Mouse (Mus musculus): ENCODE measurements at regions not wholly inside any gene's neighbourhood (a gene's known extent, or its start where the extent isn't known, plus 50 kb on each side); places are given as distances from the start of the nearest gene placed in this dataset.

- no peaks in the 10 kb centered on the region for H3K36me3 ChIP-seq (ENCODE audit: control insufficient read depth, insufficient read depth, low read length)
- H3K27me3 ChIP-seq (replicated peaks; ENCODE audit: control insufficient read depth, insufficient read depth, low read length) = no peaks in the 10 kb centered on the region
- H3K4me1 ChIP-seq (ENCODE audit: control insufficient read depth, insufficient read depth, low read length) = no peaks in the 10 kb centered on the region
- no peak overlapping the region for H3K4me3 ChIP-seq (ENCODE audit: insufficient read depth, low read depth, low read length)
- no peak for DNase-seq
- WGBS = 69% methylated on average over 1 of the region's 1 CpGs
- TF ChIP-seq POLR2A (IDR thresholded peaks at IDR 0.05; ENCODE audit: low read depth, low read length) = no peak
- TF ChIP-seq CTCF (conservative IDR thresholded peaks at IDR 0.05; ENCODE audit: insufficient read depth, insufficient read length, low read depth, low read length) = no peak
- H3K27ac ChIP-seq (ENCODE audit: insufficient read depth, low read depth, low read length) = no peak overlapping the region
Measured at GRCm38 (mm10) chr5:39337917-39338316, 417.4 kb downstream of the Hs3st1 start.

- DNase-seq = no peak
- H3K4me3 ChIP-seq (ENCODE audit: insufficient read depth, low read depth, low read length) = no peak overlapping the region
- no peaks in the 10 kb centered on the region for H3K36me3 ChIP-seq (ENCODE audit: control insufficient read depth, insufficient read depth, low read length)
- 89% methylated on average over 2 of the region's 2 CpGs for WGBS
- H3K4me1 ChIP-seq (ENCODE audit: control insufficient read depth, insufficient read depth, low read length) = no peaks in the 10 kb centered on the region
- H3K27me3 ChIP-seq (replicated peaks; ENCODE audit: control insufficient read depth, insufficient read depth, low read length) = no peaks in the 10 kb centered on the region
- H3K27ac ChIP-seq (ENCODE audit: insufficient read depth, low read depth, low read length) = no peak overlapping the region
- TF ChIP-seq CTCF (conservative IDR thresholded peaks at IDR 0.05; ENCODE audit: insufficient read depth, insufficient read length, low read depth, low read length) = no peak
- no peak for TF ChIP-seq POLR2A (IDR thresholded peaks at IDR 0.05; ENCODE audit: low read depth, low read length)
Measured at GRCm38 (mm10) chr5:39336484-39336985, 418.7 kb downstream of the Hs3st1 start.

GRCm38 (mm10) chr5:39335321-39335720 is 420.0 kb downstream of the Hs3st1 start:
- WGBS = 76% methylated on average over 2 of the region's 2 CpGs
- no peaks in the 10 kb centered on the region for H3K36me3 ChIP-seq (ENCODE audit: control insufficient read depth, insufficient read depth, low read length)
- H3K4me3 ChIP-seq (ENCODE audit: insufficient read depth, low read depth, low read length) = no peak overlapping the region
- TF ChIP-seq POLR2A (IDR thresholded peaks at IDR 0.05; ENCODE audit: low read depth, low read length) = no peak
- TF ChIP-seq CTCF (conservative IDR thresholded peaks at IDR 0.05; ENCODE audit: insufficient read depth, insufficient read length, low read depth, low read length) = no peak
- no peaks in the 10 kb centered on the region for H3K27me3 ChIP-seq (replicated peaks; ENCODE audit: control insufficient read depth, insufficient read depth, low read length)
- no peaks in the 10 kb centered on the region for H3K4me1 ChIP-seq (ENCODE audit: control insufficient read depth, insufficient read depth, low read length)
- DNase-seq = no peak
- no peak overlapping the region for H3K27ac ChIP-seq (ENCODE audit: insufficient read depth, low read depth, low read length)

GRCm38 (mm10) chr5:39334241-39334640 is 421.0 kb downstream of the Hs3st1 start:
- no peak for DNase-seq
- no peaks in the 10 kb centered on the region for H3K4me1 ChIP-seq (ENCODE audit: control insufficient read depth, insufficient read depth, low read length)
- no peaks in the 10 kb centered on the region for H3K27me3 ChIP-seq (replicated peaks; ENCODE audit: control insufficient read depth, insufficient read depth, low read length)
- H3K36me3 ChIP-seq (ENCODE audit: control insufficient read depth, insufficient read depth, low read length) = no peaks in the 10 kb centered on the region
- TF ChIP-seq CTCF (conservative IDR thresholded peaks at IDR 0.05; ENCODE audit: insufficient read depth, insufficient read length, low read depth, low read length) (no peak), POLR2A (IDR thresholded peaks at IDR 0.05; ENCODE audit: low read depth, low read length) (no peak)
- no peak overlapping the region for H3K27ac ChIP-seq (ENCODE audit: insufficient read depth, low read depth, low read length)
- H3K4me3 ChIP-seq (ENCODE audit: insufficient read depth, low read depth, low read length) = no peak overlapping the region
- 30% methylated on average over 1 of the region's 1 CpGs for WGBS

GRCm38 (mm10) chr5:39325399-39325798 is 429.9 kb downstream of the Hs3st1 start:
- TF ChIP-seq CTCF (conservative IDR thresholded peaks at IDR 0.05; ENCODE audit: insufficient read depth, insufficient read length, low read depth, low read length) = no peak
- TF ChIP-seq POLR2A (IDR thresholded peaks at IDR 0.05; ENCODE audit: low read depth, low read length) = no peak
- no peaks in the 10 kb centered on the region for H3K27me3 ChIP-seq (replicated peaks; ENCODE audit: control insufficient read depth, insufficient read depth, low read length)
- H3K4me1 ChIP-seq (ENCODE audit: control insufficient read depth, insufficient read depth, low read length) = no peaks in the 10 kb centered on the region
- 85% methylated on average over 2 of the region's 2 CpGs for WGBS
- no peak for DNase-seq
- no peak overlapping the region for H3K4me3 ChIP-seq (ENCODE audit: insufficient read depth, low read depth, low read length)
- H3K36me3 ChIP-seq (ENCODE audit: control insufficient read depth, insufficient read depth, low read length) = no peaks in the 10 kb centered on the region
- H3K27ac ChIP-seq (ENCODE audit: insufficient read depth, low read depth, low read length) = no peak overlapping the region

- Histone ChIP-seq H3K36me3 (ENCODE audit: control insufficient read depth, insufficient read depth, low read length) (no peaks in the 10 kb centered on the region), H3K4me3 (ENCODE audit: insufficient read depth, low read depth, low read length) (no peak overlapping the region), H3K27ac (ENCODE audit: insufficient read depth, low read depth, low read length) (no peak overlapping the region), H3K4me1 (ENCODE audit: control insufficient read depth, insufficient read depth, low read length) (no peaks in the 10 kb centered on the region), H3K27me3 (replicated peaks; ENCODE audit: control insufficient read depth, insufficient read depth, low read length) (no peaks in the 10 kb centered on the region)
- TF ChIP-seq CTCF (conservative IDR thresholded peaks at IDR 0.05; ENCODE audit: insufficient read depth, insufficient read length, low read depth, low read length) (no peak), POLR2A (IDR thresholded peaks at IDR 0.05; ENCODE audit: low read depth, low read length) (no peak)
- WGBS = 74% methylated on average over 3 of the region's 3 CpGs
- DNase-seq = no peak
Measured at GRCm38 (mm10) chr5:39316478-39316877, 438.8 kb downstream of the Hs3st1 start.

GRCm38 (mm10) chr5:39311211-39311610 is 434.6 kb upstream of the Clnk start:
- Histone ChIP-seq H3K27me3 (replicated peaks; ENCODE audit: control insufficient read depth, insufficient read depth, low read length) (no peaks in the 10 kb centered on the region), H3K27ac (ENCODE audit: insufficient read depth, low read depth, low read length) (no peak overlapping the region), H3K4me1 (ENCODE audit: control insufficient read depth, insufficient read depth, low read length) (no peaks in the 10 kb centered on the region), H3K36me3 (ENCODE audit: control insufficient read depth, insufficient read depth, low read length) (no peaks in the 10 kb centered on the region), H3K4me3 (ENCODE audit: insufficient read depth, low read depth, low read length) (no peak overlapping the region)
- no peak for DNase-seq
- WGBS = 93% methylated on average over 4 of the region's 4 CpGs
- TF ChIP-seq POLR2A (IDR thresholded peaks at IDR 0.05; ENCODE audit: low read depth, low read length) (no peak), CTCF (conservative IDR thresholded peaks at IDR 0.05; ENCODE audit: insufficient read depth, insufficient read length, low read depth, low read length) (no peak)

All from kidney, adult 2 months (tissue).